Mouse (Mus musculus) thymus, adult 2 months (tissue): Measurements from ENCODE around the gene Ckap2.

Experiments used
- CTCF ChIP-seq: fragments of 200-500 bp; IDR thresholded peaks from 2 replicates; pipeline ENCODE4 v1.5.1; 2012; ENCODE audit warnings: mild to moderate bottlenecking, control low read depth, low read length, moderate library complexity, borderline replicate concordance; ENCODE audit not compliant: control insufficient read depth, poor library complexity, insufficient read depth; ENCODE audit errors: extremely low read depth
- POLR2A ChIP-seq: fragments of 200-500 bp; IDR thresholded peaks from 2 replicates; pipeline ENCODE4 v1.6.1; 2012; ENCODE audit warnings: mild to moderate bottlenecking, low read length, control low read depth, moderate library complexity; ENCODE audit not compliant: control insufficient read depth, poor library complexity, insufficient read depth; ENCODE audit errors: extremely low read depth

DNA sequence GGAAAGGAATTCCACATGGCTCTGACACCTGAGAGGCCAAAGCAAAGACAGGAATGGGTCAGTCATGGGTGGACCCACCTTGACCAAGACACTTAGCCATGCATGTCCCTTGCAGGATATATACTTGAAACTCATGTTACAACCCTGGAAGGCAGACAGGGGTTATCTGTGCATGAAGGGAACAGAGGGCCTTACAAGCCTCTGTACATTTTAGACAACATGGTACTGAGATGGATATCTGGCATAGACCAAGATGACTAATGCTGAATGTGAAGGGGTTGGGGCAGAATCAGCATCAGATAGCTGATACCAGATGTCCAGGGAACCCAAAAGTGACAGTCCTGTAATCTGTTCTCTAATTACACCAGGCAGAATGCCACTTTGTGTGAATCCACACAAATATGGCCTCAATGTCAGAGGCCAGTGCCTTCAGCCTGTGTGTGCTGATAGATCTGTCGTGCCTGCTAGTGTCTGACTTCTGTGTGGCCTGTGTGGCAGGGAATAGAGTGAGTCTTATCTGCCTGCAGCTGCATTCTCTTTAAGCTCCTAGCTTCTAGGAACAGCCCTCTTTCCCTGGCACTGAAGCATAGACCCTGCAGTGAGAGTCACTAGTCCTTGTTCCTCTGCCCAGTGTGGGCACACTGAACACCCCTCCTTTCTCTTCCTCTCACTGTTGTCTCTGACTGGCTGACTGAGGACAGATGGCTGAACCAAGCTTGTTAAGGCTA is 41.7 kb downstream of the Ckap2 start:
- TF ChIP-seq CTCF (no peak), POLR2A (no peak)
